Mouse (Mus musculus) hematopoietic stem cell, adult 5-6 weeks (primary cell): ENCODE results near the gene Cfap299. TPM values are rescaled to one million over a fixed set of nuclear protein-coding genes. Genes with fewer than 3 reads are reported as not detected.

ENCODE experiments used
- ATAC-seq, 2 experiments: fragments of 125-278 bp in 1 of 2; replicated peaks in 1 of 2; 2 replicates each; pipeline ENCODE4 v1.8.0; 2016 to 2017; ENCODE audit warnings: inconsistent platforms in 2 of 2, mild to moderate bottlenecking in 2 of 2, moderate number of reproducible peaks in 2 of 2, low read depth in 1 of 2, moderate TSS enrichment in 1 of 2; ENCODE audit not compliant: low FRiP score in 2 of 2, poor library complexity in 2 of 2, severe bottlenecking in 2 of 2, insufficient read depth in 1 of 2, low TSS enrichment in 1 of 2
- total RNA-seq: library from RNA; stranded (forward); fragments of 172-1452, 232-1000 nt; gene quantifications from 2 replicates; pipeline ENCODE4 v1.2.3, GENCODE M21; 2017

Gene Cfap299
- total RNA-seq, 1 experiment from 2014 or later, result not detected

DNA sequence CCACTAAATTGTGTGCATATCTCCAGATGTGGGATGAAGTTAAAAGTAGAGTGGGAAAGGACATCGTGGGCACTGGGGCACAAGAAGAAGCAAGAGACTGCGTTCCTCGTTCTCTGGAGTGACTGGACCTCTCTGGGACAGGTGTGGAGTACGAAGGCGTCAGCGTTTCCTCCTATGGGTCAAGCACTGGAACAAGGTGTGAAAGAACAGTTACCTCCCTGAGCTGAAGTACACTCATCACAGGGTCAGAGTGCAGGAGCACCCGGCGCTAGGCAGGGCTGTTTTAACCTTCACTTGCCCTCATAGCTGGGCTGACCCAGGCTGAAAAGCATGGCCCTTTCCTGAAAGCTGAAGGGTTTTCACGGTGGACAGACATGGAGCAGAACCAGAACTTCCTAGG, 504.7 kb downstream of the Cfap299 start:
- ATAC-seq, result no peak

DNA sequence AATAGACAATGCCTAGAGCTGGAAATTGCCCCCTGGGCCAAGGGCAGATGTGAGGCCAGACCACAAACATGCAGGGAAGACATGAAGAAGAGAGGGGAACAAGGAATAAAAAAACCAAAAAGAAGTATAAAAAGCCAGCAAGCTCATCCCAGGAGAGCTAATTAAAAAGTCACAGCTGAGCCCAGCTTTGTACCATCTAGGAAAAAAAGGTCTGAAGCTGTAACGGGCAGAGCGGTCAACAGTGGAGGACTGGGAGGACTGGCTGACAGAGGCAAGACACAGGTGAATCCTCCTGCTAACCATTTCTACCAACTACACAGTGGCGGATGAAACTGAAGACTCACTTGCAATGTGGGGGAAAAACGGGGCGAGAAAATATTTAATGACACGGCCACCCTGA, 505.2 kb downstream of the Cfap299 start:
- ATAC-seq, result no peak

DNA sequence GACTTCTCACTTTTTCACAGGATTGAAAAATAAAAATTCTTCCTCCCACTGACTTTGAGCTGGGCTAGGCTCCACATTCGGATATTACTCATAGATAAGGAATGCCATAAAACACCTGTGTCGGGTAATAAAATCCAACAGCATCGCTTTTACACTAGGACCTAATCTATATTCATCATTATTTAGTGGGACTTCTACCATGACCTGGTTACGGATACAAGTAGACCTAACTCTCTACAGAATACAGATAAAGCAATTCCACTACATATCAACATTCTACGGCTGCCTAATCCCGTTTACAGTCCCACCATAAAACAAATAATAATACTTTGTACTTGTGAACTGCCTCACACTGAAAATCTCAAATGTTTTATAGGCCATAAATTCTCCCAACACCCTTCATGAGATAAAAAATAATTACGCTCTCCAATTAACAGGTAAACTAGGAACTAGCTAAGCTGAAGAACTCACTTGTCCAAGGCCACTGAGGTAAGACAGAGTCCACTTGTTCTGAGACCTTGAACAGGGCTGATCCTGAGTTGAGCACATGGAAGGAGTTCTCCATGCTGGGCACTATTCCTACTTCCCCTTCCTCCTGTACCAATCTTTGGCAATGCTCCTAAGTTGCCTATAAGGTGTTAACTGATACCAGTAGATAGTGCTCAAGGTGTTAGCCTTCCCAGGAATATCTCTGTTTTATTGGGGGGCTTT, 513.7 kb downstream of the Cfap299 start:
- ATAC-seq, result no peak

GRCm38 (mm10) chr5:98844664-98845063, 515.6 kb downstream of the Cfap299 start:
- ATAC-seq, result no peak

Other genes starting within 250 kb of the Cfap299 start
- 0.35 TPM in 1 of 2 replicates, not detected in the other for gene Prdm8, start 162.1 kb upstream of the Cfap299 start, total RNA-seq
- gene Fgf5, start 75.1 kb upstream of the Cfap299 start, total RNA-seq, result not detected in 2 replicates
- gene Gm11111, start 223.4 kb downstream of the Cfap299 start, total RNA-seq, result not detected in 2 replicates